ENCODE assay signal across 12 mouse cellular contexts in the genomic region with DNA sequence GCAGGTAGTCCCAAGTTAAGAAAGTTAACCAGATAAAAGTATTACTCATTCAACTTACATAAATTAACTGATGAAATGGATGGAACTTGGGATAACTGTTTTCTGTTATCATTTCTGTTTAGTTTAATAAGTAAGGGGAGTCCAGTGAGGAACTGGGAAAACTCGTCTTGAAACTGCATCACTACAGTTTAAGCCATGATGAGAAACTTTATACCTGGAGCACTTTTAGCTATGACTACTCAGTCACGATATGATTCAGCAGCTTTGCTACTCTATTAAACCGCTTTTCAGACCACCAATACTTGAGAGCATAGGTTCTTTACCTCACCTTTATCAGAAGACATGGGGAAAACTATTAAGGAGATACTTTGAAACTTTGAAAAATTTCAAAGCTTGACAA. TPM values are rescaled to one million over a fixed set of nuclear protein-coding genes. Genes with fewer than 3 reads are reported as not detected.
DNase-seq lines count a peak whose midpoint lies in the region; ATAC-seq and TF ChIP-seq lines count a peak whose summit lies in the region.
"Had no signal": no experiment of that assay in that cellular context is flagged by ENCODE, and none has a peak within 500 bp of the region (broad histone marks: within the 10 kb centered on the region; RNA-seq: fewer than 3 reads in every experiment).

No protein-coding gene starts in this region.

- no peak overlapping the region for H3K9ac ChIP-seq in heart, embryonic 11.5 days (ENCODE audit: low read depth, low read length)
- H3K9ac ChIP-seq in limb, embryonic 15.5 days: no peak overlapping the region
- H3K9ac ChIP-seq: liver, embryonic 14.5 days had no signal

- H3K27ac ChIP-seq in heart, embryonic 11.5 days (ENCODE audit: low read depth, low read length): no peak overlapping the region
- no peak overlapping the region for H3K27ac ChIP-seq in hindbrain, embryonic 10.5 days
- no peak overlapping the region for H3K27ac ChIP-seq in limb, embryonic 15.5 days
- H3K27ac ChIP-seq: kidney, postnatal 0 days; liver, embryonic 14.5 days had no signal

- TF ChIP-seq CTCF in E14TG2a.4 (conservative IDR thresholded peaks at IDR 0.05; ENCODE audit: low read length): no peak

- no peaks in the 10 kb centered on the region for H3K9me3 ChIP-seq in heart, embryonic 11.5 days (replicated peaks; ENCODE audit: control insufficient read depth, low read length)
- no peaks in the 10 kb centered on the region for H3K9me3 ChIP-seq in E14TG2a.4 (ENCODE audit: low read length)
- no peaks in the 10 kb centered on the region for H3K9me3 ChIP-seq in hindbrain, embryonic 10.5 days
- H3K9me3 ChIP-seq in limb, embryonic 15.5 days: no peaks in the 10 kb centered on the region

- H3K36me3 ChIP-seq in heart, embryonic 11.5 days (ENCODE audit: control insufficient read depth, insufficient read depth, low read length): no peaks in the 10 kb centered on the region
- no peaks in the 10 kb centered on the region for H3K36me3 ChIP-seq in E14TG2a.4 (ENCODE audit: insufficient read depth, low read length)
- no peaks in the 10 kb centered on the region for H3K36me3 ChIP-seq in hindbrain, embryonic 10.5 days
- H3K36me3 ChIP-seq in limb, embryonic 15.5 days: no peaks in the 10 kb centered on the region

- peaks cover 6% of the 10 kb centered on the region; the same call in 1 of the 2 replicates for H3K4me1 ChIP-seq in heart, embryonic 11.5 days (ENCODE audit: control insufficient read depth, insufficient read depth, low read length)
- H3K4me1 ChIP-seq in E14TG2a.4 (replicated peaks; ENCODE audit: low read depth, low read length): peaks cover 5% of the 10 kb centered on the region; the same call in 1 of the 2 replicates
- peaks cover 17% of the 10 kb centered on the region for H3K4me1 ChIP-seq in hindbrain, embryonic 10.5 days (replicated peaks)
- H3K4me1 ChIP-seq in limb, embryonic 15.5 days: peaks cover 9% of the 10 kb centered on the region

- DNase-seq in heart, postnatal 25 days (ENCODE audit: low spot score): no peak
- DNase-seq in hindbrain, embryonic 10.5 days (ENCODE audit: low spot score): no peak
- DNase-seq in layer of hippocampus, postnatal 14 days (ENCODE audit: low spot score in 2 of 2): no peak
- no peak for DNase-seq in left cerebral cortex, adult 18-20 months (ENCODE audit: low spot score in 2 of 2)

- 58% methylated on average over 3 of the region's 3 CpGs for WGBS in heart, embryonic 11.5 days (ENCODE audit: insufficient replicate concordance)
- 58% methylated on average over 3 of the region's 3 CpGs for WGBS in hindbrain, embryonic 10.5 days
- WGBS in limb, embryonic 15.5 days: 47% methylated on average over 3 of the region's 3 CpGs

- H3K4me2 ChIP-seq in heart, embryonic 11.5 days: peak overlapping the region; percentile 86
- H3K4me2 ChIP-seq in limb, embryonic 15.5 days: peak overlapping the region; percentile 88; the same call in 1 of the 2 replicates

- peaks cover 4% of the 10 kb centered on the region; the same call in 1 of the 2 replicates for H3K27me3 ChIP-seq in heart, embryonic 11.5 days (ENCODE audit: control insufficient read depth, insufficient read depth, low read length)
- H3K27me3 ChIP-seq in E14TG2a.4 (ENCODE audit: insufficient read depth, low read length): peaks cover 48% of the 10 kb centered on the region
- H3K27me3 ChIP-seq in hindbrain, embryonic 10.5 days (ENCODE audit: insufficient read depth, poor library complexity, severe bottlenecking): peaks cover 51% of the 10 kb centered on the region
- H3K27me3 ChIP-seq in limb, embryonic 15.5 days: no peaks in the 10 kb centered on the region

- peak overlapping the region; percentile 85 for H3K4me3 ChIP-seq in heart, embryonic 11.5 days (ENCODE audit: low read depth, low read length)
- H3K4me3 ChIP-seq in E14TG2a.4 (replicated peaks; ENCODE audit: low read length): 0 out of 2 replicates have a peak overlapping the region, but pooled peaks have one; percentile 79
- peak overlapping the region; percentile 78 for H3K4me3 ChIP-seq in hindbrain, embryonic 10.5 days
- H3K4me3 ChIP-seq in limb, embryonic 15.5 days: peak overlapping the region; percentile 77
- H3K4me3 ChIP-seq: myocyte had no signal

- ATAC-seq in heart, embryonic 11.5 days (replicated peaks; ENCODE audit: insufficient number of reproducible peaks, low FRiP score, low TSS enrichment): no peak
- no peak for ATAC-seq in limb, embryonic 15.5 days (ENCODE audit: insufficient number of reproducible peaks, low FRiP score, low TSS enrichment, low read depth)
- ATAC-seq in monocyte, adult 5-6 weeks (replicated peaks; ENCODE audit: insufficient number of reproducible peaks, low FRiP score, low TSS enrichment, poor library complexity, severe bottlenecking): no peak

- intact Hi-C loops in heart, postnatal 25 days (cut with DNase I): no loop called here

RNA-seq across cellular contexts. Expression of gene Jazf1, which starts 1.5 kb away (rescaled TPM):
- polyA plus RNA-seq in heart, embryonic 11.5 days (2014; fragmentation: Nextera tagmentation; extraction: Ambion mirVana): 11.5 and 11.9 TPM in 2 replicates
- total RNA-seq in heart, postnatal 25 days (2021): 1 to 10 TPM; 2.8 to 3.2 TPM
- 4.6 and 6.1 TPM in 2 replicates for polyA plus RNA-seq in hindbrain, embryonic 10.5 days (2016; fragmentation: Nextera tagmentation; extraction: Ambion mirVana)
- polyA plus RNA-seq in limb, embryonic 15.5 days (2015; fragmentation: Nextera tagmentation; extraction: Ambion mirVana): 20.0 and 21.0 TPM in 2 replicates
- total RNA-seq in monocyte, adult 5-6 weeks (2017): 0.38 to 1.1 TPM (median 0.78 TPM) in 3 replicates
- 10 to 100 TPM; 55.1 to 56.9 TPM for total RNA-seq in layer of hippocampus, postnatal 14 days (2021)
- 10 to 100 TPM; 27.8 to 28.1 TPM for total RNA-seq in left cerebral cortex, adult 18-20 months (2021)
- polyA plus RNA-seq: erythroblast, embryonic 14.5 days had no signal

Comparison
In these comparisons a context has a peak if more than half of its experiments do, and no peak if none do; other contexts are left out.
1. RNA of gene Jazf1, which starts 1.5 kb away (total RNA-seq): 55.1 to 56.9 TPM in layer of hippocampus, postnatal 14 days and 27.8 to 28.1 TPM in left cerebral cortex, adult 18-20 months; 2.8 to 3.2 TPM in heart, postnatal 25 days and 0.38 to 1.1 TPM in monocyte, adult 5-6 weeks; every median in the first group is over 4 times any median in the second.
2. Peak in every context shown above with its lines, with median percentiles within 50 percentile points of each other: H3K4me3 ChIP-seq.